Mouse (Mus musculus) liver, adult (tissue): ENCODE measurements at regions not wholly inside any gene's neighbourhood (a gene's known extent, or its start where the extent isn't known, plus 50 kb on each side); places are given as distances from the start of the nearest gene placed in this dataset.

Experiments used
- GATA4 ChIP-seq: IDR thresholded peaks from 2 replicates; pipeline ENCODE4 v1.6.1; 2014; ENCODE audit warnings: mild to moderate bottlenecking, low read length; ENCODE audit not compliant: insufficient replicate concordance

- no peak for TF ChIP-seq GATA4
Measured at GRCm38 (mm10) chr1:186572651-186573050, 133.1 kb downstream of the Tgfb2 start.

GRCm38 (mm10) chr1:186572092-186572491 lies 133.7 kb downstream of the Tgfb2 start:
- TF ChIP-seq GATA4 = no peak

- no peak for TF ChIP-seq GATA4
Measured at GRCm38 (mm10) chr1:186568496-186568895, 137.3 kb downstream of the Tgfb2 start.

- TF ChIP-seq GATA4 = no peak
Measured at GRCm38 (mm10) chr1:186568076-186568475, 137.7 kb downstream of the Tgfb2 start.

GRCm38 (mm10) chr1:186567136-186567826 lies 138.5 kb downstream of the Tgfb2 start:
- no peak for TF ChIP-seq GATA4

GRCm38 (mm10) chr1:186562027-186562426 lies 143.8 kb downstream of the Tgfb2 start:
- TF ChIP-seq GATA4 = no peak

GRCm38 (mm10) chr1:186555441-186555975 lies 150.3 kb downstream of the Tgfb2 start:
- TF ChIP-seq GATA4 = no peak

GRCm38 (mm10) chr1:186554520-186555010 lies 151.2 kb downstream of the Tgfb2 start:
- TF ChIP-seq GATA4 = no peak

GRCm38 (mm10) chr1:186552689-186553088 lies 153.1 kb downstream of the Tgfb2 start:
- TF ChIP-seq GATA4 = no peak

- TF ChIP-seq GATA4 = no peak
Measured at GRCm38 (mm10) chr1:186550265-186550885, 155.4 kb downstream of the Tgfb2 start.

- no peak for TF ChIP-seq GATA4
Measured at GRCm38 (mm10) chr1:186549207-186549606, 156.6 kb downstream of the Tgfb2 start.

- no peak for TF ChIP-seq GATA4
Measured at GRCm38 (mm10) chr1:186546386-186547185, 159.2 kb downstream of the Tgfb2 start.

GRCm38 (mm10) chr1:186540070-186540469 lies 165.7 kb downstream of the Tgfb2 start:
- TF ChIP-seq GATA4 = no peak

GRCm38 (mm10) chr1:186538233-186538632 lies 167.6 kb downstream of the Tgfb2 start:
- no peak for TF ChIP-seq GATA4

- no peak for TF ChIP-seq GATA4
Measured at GRCm38 (mm10) chr1:186515976-186516375, 189.8 kb downstream of the Tgfb2 start.

- no peak for TF ChIP-seq GATA4
Measured at GRCm38 (mm10) chr1:186515071-186515470, 190.7 kb downstream of the Tgfb2 start.

- TF ChIP-seq GATA4 = no peak
Measured at GRCm38 (mm10) chr1:186513861-186514260, 191.9 kb downstream of the Tgfb2 start.
